Mouse (Mus musculus) intestine, postnatal 0 days (tissue): Measurements from ENCODE around the gene Ankrd6. TPM values are rescaled to one million over a fixed set of nuclear protein-coding genes. Genes with fewer than 3 reads are reported as not detected.

ENCODE experiments used
- ATAC-seq: fragments of 200-750 bp; cut with Nextera tagmentation; 2 replicates; pipeline ENCODE4 v1.8.0; 2017; ENCODE audit warnings: mild to moderate bottlenecking, moderate TSS enrichment, moderate library complexity
- H3K27ac ChIP-seq: fragments of 300-500 bp; sonication (generic); 2 replicates; pipeline ENCODE4 v1.5.1; 2014; ENCODE audit warnings: mild to moderate bottlenecking, low read depth, low read length, moderate library complexity
- H3K27me3 ChIP-seq: fragments of 300-500 bp; sonication (generic); replicated peaks from 2 replicates; pipeline ENCODE4 v1.6.1; 2014; ENCODE audit warnings: low read length, mixed read lengths; ENCODE audit not compliant: control insufficient read depth, insufficient read depth
- H3K36me3 ChIP-seq: fragments of 300-500 bp; sonication (generic); 2 replicates; pipeline ENCODE4 v1.6.1; 2014; ENCODE audit warnings: mild to moderate bottlenecking, moderate library complexity; ENCODE audit not compliant: control insufficient read depth, insufficient read depth
- H3K4me1 ChIP-seq: fragments of 300-500 bp; sonication (generic); replicated peaks from 2 replicates; pipeline ENCODE4 v1.6.1; 2014; ENCODE audit warnings: antibody characterized with exemption, low read length, mixed read lengths; ENCODE audit not compliant: control insufficient read depth, insufficient read depth
- H3K4me2 ChIP-seq: fragments of 300-500 bp; sonication (generic); replicated peaks from 2 replicates; pipeline ENCODE4 v1.6.1; 2014; ENCODE audit warnings: low read depth, mild to moderate bottlenecking, moderate library complexity
- H3K4me3 ChIP-seq: fragments of 300-500 bp; sonication (generic); 2 replicates; pipeline ENCODE4 v1.5.1; 2014; ENCODE audit warnings: low read depth, low read length
- H3K9ac ChIP-seq: fragments of 300-500 bp; sonication (generic); 2 replicates; pipeline ENCODE4 v1.6.1; 2014; ENCODE audit warnings: mild to moderate bottlenecking, low read depth, low read length
- H3K9me3 ChIP-seq: fragments of 300-500 bp; sonication (generic); 2 replicates; pipeline ENCODE4 v1.6.1; 2016; ENCODE audit warnings: mixed run types; ENCODE audit not compliant: control insufficient read depth
- CTCF ChIP-seq: sonication (generic); IDR thresholded peaks from 2 replicates; pipeline ENCODE4 v1.5.1; 2016; ENCODE audit warnings: low read depth, mild to moderate bottlenecking, control low read depth, antibody characterized with exemption, moderate library complexity
- WGBS: fragments of 180-500 bp; shearing (Covaris S2); extraction: QIAGEN DNeasy Blood & Tissue Kit; methylation state at CpG from one replicate; pipeline ENCODE4 v1.1.7; 2014; 5-methylcytosine and 5-hydroxymethylcytosine counted together
- polyA plus RNA-seq: library from polyadenylated mRNA; unstranded; fragments of >200 nt; fragmentation: Nextera tagmentation; extraction: Ambion mirVana; gene quantifications from 2 replicates; pipeline ENCODE4 v1.2.1, GENCODE M21; 2015

Gene Ankrd6
- polyA plus RNA-seq, 1 experiment from 2014 or later = 1.3 TPM

GRCm38 (mm10) chr4:32872189-32872749 lies 78.4 kb downstream of the Ankrd6 start:
- WGBS = 78% methylated on average over 8 of the region's 8 CpGs
- no peak for ATAC-seq
- Histone ChIP-seq H3K4me3 (no peak overlapping the region), H3K36me3 (no peaks in the 10 kb centered on the region), H3K9ac (no peak overlapping the region), H3K4me1 (no peaks in the 10 kb centered on the region), H3K4me2 (no peak overlapping the region), H3K27me3 (no peaks in the 10 kb centered on the region), H3K9me3 (no peaks in the 10 kb centered on the region), H3K27ac (no peak overlapping the region)
- TF ChIP-seq CTCF = no peak

GRCm38 (mm10) chr4:32869370-32869769 lies 81.3 kb downstream of the Ankrd6 start:
- ATAC-seq = no peak
- 56% methylated on average over 9 of the region's 9 CpGs for WGBS

GRCm38 (mm10) chr4:32868858-32869257 lies 81.8 kb downstream of the Ankrd6 start:
- no peak for TF ChIP-seq CTCF
- H3K36me3 ChIP-seq = no peaks in the 10 kb centered on the region
- 15% methylated on average over 8 of the region's 8 CpGs for WGBS
- no peaks in the 10 kb centered on the region for H3K27me3 ChIP-seq
- H3K27ac ChIP-seq = no peak overlapping the region
- no peaks in the 10 kb centered on the region for H3K4me1 ChIP-seq
- no peak; the same call in 1 of the 2 replicates for ATAC-seq
- H3K4me3 ChIP-seq = no peak overlapping the region
- no peaks in the 10 kb centered on the region for H3K9me3 ChIP-seq
- H3K4me2 ChIP-seq = no peak overlapping the region
- H3K9ac ChIP-seq = no peak overlapping the region

More at GRCm38 (mm10) chr4:32869370-32869769, 81.3 kb downstream of the Ankrd6 start:
- TF ChIP-seq CTCF = no peak
- Histone ChIP-seq H3K27ac (no peak overlapping the region), H3K9me3 (no peaks in the 10 kb centered on the region), H3K4me2 (no peak overlapping the region), H3K4me1 (no peaks in the 10 kb centered on the region), H3K36me3 (no peaks in the 10 kb centered on the region), H3K27me3 (no peaks in the 10 kb centered on the region), H3K4me3 (no peak overlapping the region), H3K9ac (no peak overlapping the region)

GRCm38 (mm10) chr4:32868437-32868836 lies 82.2 kb downstream of the Ankrd6 start:
- H3K9ac ChIP-seq = no peak overlapping the region
- H3K4me1 ChIP-seq = no peaks in the 10 kb centered on the region
- H3K36me3 ChIP-seq = no peaks in the 10 kb centered on the region
- H3K4me2 ChIP-seq = no peak overlapping the region
- TF ChIP-seq CTCF = no peak
- H3K27me3 ChIP-seq = no peaks in the 10 kb centered on the region
- no peak overlapping the region for H3K27ac ChIP-seq
- H3K4me3 ChIP-seq = no peak overlapping the region
- H3K9me3 ChIP-seq = no peaks in the 10 kb centered on the region
- ATAC-seq = no peak
- 71% methylated on average over 4 of the region's 4 CpGs for WGBS

- no peak for ATAC-seq
- TF ChIP-seq CTCF = peak; percentile 52
- H3K9me3 ChIP-seq = no peaks in the 10 kb centered on the region
- no peaks in the 10 kb centered on the region for H3K27me3 ChIP-seq
- no peak overlapping the region for H3K4me3 ChIP-seq
- H3K27ac ChIP-seq = no peak overlapping the region
- WGBS = 78% methylated on average over 6 of the region's 6 CpGs
- H3K4me2 ChIP-seq = no peak overlapping the region
- H3K9ac ChIP-seq = no peak overlapping the region
- H3K4me1 ChIP-seq = no peaks in the 10 kb centered on the region
- H3K36me3 ChIP-seq = no peaks in the 10 kb centered on the region
Observed at GRCm38 (mm10) chr4:32867460-32867859, 83.2 kb downstream of the Ankrd6 start.

- no peaks in the 10 kb centered on the region for H3K27me3 ChIP-seq
- TF ChIP-seq CTCF = no peak
- no peaks in the 10 kb centered on the region for H3K36me3 ChIP-seq
- no peak for ATAC-seq
- no peaks in the 10 kb centered on the region for H3K9me3 ChIP-seq
- no peaks in the 10 kb centered on the region for H3K4me1 ChIP-seq
- H3K4me2 ChIP-seq = no peak overlapping the region
- no peak overlapping the region for H3K4me3 ChIP-seq
- no peak overlapping the region for H3K9ac ChIP-seq
- H3K27ac ChIP-seq = no peak overlapping the region
- WGBS = 82% methylated on average over 6 of the region's 6 CpGs
Observed at GRCm38 (mm10) chr4:32864867-32865242, 85.8 kb downstream of the Ankrd6 start.
